Mouse (Mus musculus): ENCODE data around the gene Espl1.

The Espl1 gene

GRCm38 (mm10) chr15:102339612-102340011, 43.5 kb downstream of the Espl1 start:
- no peak for DNase-seq

GRCm38 (mm10) chr15:102341580-102341979, 45.5 kb downstream of the Espl1 start:
- DNase-seq: peak; percentile 60

GRCm38 (mm10) chr15:102344490-102344889, 48.4 kb downstream of the Espl1 start:
- DNase-seq: no peak

GRCm38 (mm10) chr15:102346444-102346843, 50.4 kb downstream of the Espl1 start:
- no peak for DNase-seq

- peak; percentile 95 for DNase-seq
These were observed 54.3 kb downstream of the Espl1 start, which contains the start of gene Aaas for GRCm38 (mm10) chr15:102350138-102350941. Aaas (minus strand) TSS chr15:102350771.

- no peak for DNase-seq
These were observed 54.9 kb downstream of the Espl1 start for GRCm38 (mm10) chr15:102350942-102351291.

GRCm38 (mm10) chr15:102352177-102352576, 56.1 kb downstream of the Espl1 start:
- DNase-seq: no peak

- DNase-seq: no peak
These were observed 57.9 kb downstream of the Espl1 start for GRCm38 (mm10) chr15:102353986-102354385.

GRCm38 (mm10) chr15:102355134-102355870, 59.2 kb downstream of the Espl1 start:
- peak; percentile 28 for DNase-seq

- no peak for DNase-seq
These were observed 59.9 kb downstream of the Espl1 start for GRCm38 (mm10) chr15:102355871-102356441.

- no peak for DNase-seq
These were observed 60.6 kb downstream of the Espl1 start for GRCm38 (mm10) chr15:102356501-102357325.

- peak; percentile 30 for DNase-seq
These were observed 62.1 kb downstream of the Espl1 start for GRCm38 (mm10) chr15:102358126-102358525.

- no peak for DNase-seq
These were observed 62.8 kb downstream of the Espl1 start for GRCm38 (mm10) chr15:102358834-102359233.

- DNase-seq: no peak
These were observed 66.6 kb downstream of the Espl1 start for GRCm38 (mm10) chr15:102362648-102363047.

- DNase-seq: no peak
These were observed 68.6 kb downstream of the Espl1 start for GRCm38 (mm10) chr15:102364678-102365077.

- DNase-seq: no peak
These were observed 70.2 kb downstream of the Espl1 start for GRCm38 (mm10) chr15:102366238-102366637.

GRCm38 (mm10) chr15:102366733-102367344, 70.8 kb downstream of the Espl1 start, which contains the start of gene Sp7:
Sp7 (minus strand) TSS chr15:102367182.
- no peak for DNase-seq

GRCm38 (mm10) chr15:102369972-102370371, 73.9 kb downstream of the Espl1 start:
- DNase-seq: no peak

- no peak for DNase-seq
These were observed 74.7 kb downstream of the Espl1 start for GRCm38 (mm10) chr15:102370727-102371126.

Measured in thymus, postnatal 14 days (tissue).